8 mouse cellular contexts compared by ENCODE assay signal in the genomic region with DNA sequence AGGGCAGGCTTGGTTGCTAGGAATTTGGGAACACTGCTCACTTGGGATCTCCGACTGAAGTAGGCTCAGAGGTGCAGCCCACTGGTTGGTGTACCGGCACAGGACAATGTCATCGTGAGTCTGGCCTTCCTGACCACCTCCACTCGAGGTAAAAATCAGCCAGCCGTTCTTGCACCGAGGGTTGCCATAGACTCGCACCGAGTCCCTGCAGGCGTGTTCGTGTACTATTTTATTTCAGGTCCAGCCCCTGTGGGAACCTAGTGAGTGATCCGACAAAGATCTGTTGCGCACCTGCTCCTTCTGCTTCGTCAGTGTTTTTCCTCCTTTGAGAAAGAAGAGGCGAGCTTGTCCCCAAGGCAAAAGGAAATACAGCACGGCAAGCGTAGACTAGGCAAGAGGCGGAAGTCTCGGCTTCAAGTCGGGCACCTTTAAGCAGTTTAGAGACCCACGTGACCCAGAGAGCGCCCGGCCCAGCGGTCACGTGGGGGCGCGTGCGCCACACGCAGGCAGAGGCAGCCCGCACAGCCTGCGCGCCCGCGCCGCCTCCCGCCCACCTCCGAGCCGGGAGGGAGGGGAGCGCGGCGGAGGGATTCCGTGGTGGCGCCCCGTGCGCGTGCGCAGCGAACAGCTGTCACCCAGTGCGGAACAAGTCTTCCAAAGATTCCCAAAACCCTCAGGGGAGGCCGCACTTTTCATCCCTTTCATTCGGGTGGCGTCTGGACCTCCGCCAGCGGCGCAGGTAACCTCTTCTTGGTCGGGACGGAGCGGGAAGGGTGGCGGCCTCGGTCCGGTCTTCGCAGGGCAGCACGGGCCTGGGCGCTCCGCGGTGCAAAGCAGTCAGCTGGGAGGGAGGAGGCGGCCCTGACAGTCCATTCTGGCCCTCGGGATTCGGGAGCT. TPM values are rescaled to one million over a fixed set of nuclear protein-coding genes. Genes with fewer than 3 reads are reported as not detected.
A peak's percentile ranks its signal among the peaks of the same experiment; 100 is the strongest.
DNase-seq lines count a peak whose midpoint lies in the region; ATAC-seq lines count a peak whose summit lies in the region.

No protein-coding gene starts in this region.

- peak overlapping the region; percentile 67 for H3K27ac ChIP-seq in brown adipose tissue, adult 24 weeks (replicated peaks; ENCODE audit: low read depth, low read length)
- H3K27ac ChIP-seq in heart, embryonic 13.5 days (replicated peaks) = peak overlapping the region; percentile 90
- peak overlapping the region; percentile 72 for H3K27ac ChIP-seq in liver, embryonic 12.5 days
- peak overlapping the region; percentile 93 for H3K27ac ChIP-seq in stomach, embryonic 15.5 days

- H3K4me3 ChIP-seq in brown adipose tissue, adult 24 weeks (ENCODE audit: insufficient read depth, low read depth, low read length) = peak overlapping the region; percentile 92
- peak overlapping the region; percentile 94 for H3K4me3 ChIP-seq in heart, embryonic 13.5 days
- H3K4me3 ChIP-seq in liver, embryonic 12.5 days = peak overlapping the region; percentile 71
- peak overlapping the region; percentile 92 for H3K4me3 ChIP-seq in stomach, embryonic 15.5 days (replicated peaks)

- peak overlapping the region; percentile 85 for H3K4me2 ChIP-seq in heart, embryonic 13.5 days
- H3K4me2 ChIP-seq in liver, embryonic 12.5 days = peak overlapping the region; percentile 79
- H3K4me2 ChIP-seq in stomach, embryonic 15.5 days = peak overlapping the region; percentile 84

- H3K36me3 ChIP-seq in heart, embryonic 13.5 days = no peaks in the 10 kb centered on the region
- no peaks in the 10 kb centered on the region for H3K36me3 ChIP-seq in liver, embryonic 12.5 days
- H3K36me3 ChIP-seq in stomach, embryonic 15.5 days = no peaks in the 10 kb centered on the region

- H3K27me3 ChIP-seq in heart, embryonic 13.5 days (replicated peaks) = no peaks in the 10 kb centered on the region
- no peaks in the 10 kb centered on the region for H3K27me3 ChIP-seq in liver, embryonic 12.5 days (replicated peaks)
- H3K27me3 ChIP-seq in stomach, embryonic 15.5 days (replicated peaks) = no peaks in the 10 kb centered on the region

- peak; percentile 99 for DNase-seq in CD4-positive, CD25-positive, alpha-beta regulatory T cell, adult 2 months (ENCODE audit: low read depth, low spot score)
- DNase-seq in fat pad, adult 2 months (ENCODE audit: extremely low read depth, low read depth, low spot score) = peak; percentile 43
- peak; percentile 98 for DNase-seq in kidney, postnatal 10 days
- peak; percentile 92 to 95 for DNase-seq in natural killer cell, adult 2 months (ENCODE audit: low spot score in 2 of 2)

- H3K4me1 ChIP-seq in brown adipose tissue, adult 24 weeks (ENCODE audit: control insufficient read depth, insufficient read depth, insufficient read length, low read length) = peaks cover 2% of the 10 kb centered on the region; the same call in 1 of the 2 replicates
- H3K4me1 ChIP-seq in heart, embryonic 13.5 days = peaks cover 13% of the 10 kb centered on the region
- H3K4me1 ChIP-seq in liver, embryonic 12.5 days = peaks cover 17% of the 10 kb centered on the region
- H3K4me1 ChIP-seq in stomach, embryonic 15.5 days = no peaks in the 10 kb centered on the region

- under 1% methylated on average over 68 of the region's 68 CpGs for WGBS in heart, embryonic 13.5 days
- WGBS in liver, embryonic 12.5 days (ENCODE audit: insufficient replicate concordance) = under 1% methylated on average over 64 of the region's 68 CpGs
- WGBS in stomach, embryonic 15.5 days = under 1% methylated on average over 68 of the region's 68 CpGs

- no peaks in the 10 kb centered on the region for H3K9me3 ChIP-seq in heart, embryonic 13.5 days
- H3K9me3 ChIP-seq in liver, embryonic 12.5 days (replicated peaks) = no peaks in the 10 kb centered on the region
- H3K9me3 ChIP-seq in stomach, embryonic 15.5 days = no peaks in the 10 kb centered on the region

- H3K9ac ChIP-seq in heart, embryonic 13.5 days = peak overlapping the region; percentile 96
- peak overlapping the region; percentile 79 for H3K9ac ChIP-seq in liver, embryonic 12.5 days
- H3K9ac ChIP-seq in stomach, embryonic 15.5 days = peak overlapping the region; percentile 82

- ATAC-seq in heart, embryonic 13.5 days (ENCODE audit: extremely low read depth, insufficient number of reproducible peaks, low FRiP score, low TSS enrichment) = peak; percentile 96
- peak; percentile 98 for ATAC-seq in liver, embryonic 12.5 days
- peak; percentile 98 for ATAC-seq in stomach, embryonic 15.5 days (ENCODE audit: insufficient read depth, low FRiP score, low read depth)

RNA-seq across cellular contexts. Expression of a gene that starts 9.3 kb away (rescaled TPM):
- 7.1 and 7.9 TPM in 2 replicates for polyA plus RNA-seq in brown adipose tissue, adult 24 weeks (2012; ENCODE audit: insufficient read depth, insufficient read length, missing spikeins)
- 9.9 and 10.1 TPM in 2 replicates for polyA plus RNA-seq in heart, embryonic 13.5 days (2015; fragmentation: Nextera tagmentation; extraction: Ambion mirVana)
- 7.4 and 7.6 TPM in 2 replicates for polyA plus RNA-seq in liver, embryonic 12.5 days (2016; fragmentation: Nextera tagmentation; extraction: Ambion mirVana)
- 11.8 and 13.3 TPM in 2 replicates for polyA plus RNA-seq in stomach, embryonic 15.5 days (2015; fragmentation: Nextera tagmentation; extraction: Ambion mirVana)

Comparison
In these comparisons a context has a peak if more than half of its experiments do, and no peak if none do; other contexts are left out.
1. Peak in every context shown above with its lines: DNase-seq, ATAC-seq, H3K4me3 ChIP-seq and H3K27ac ChIP-seq.
2. DNase-seq: peak in every context shown above with its lines; median percentile 99 in CD4-positive, CD25-positive, alpha-beta regulatory T cell, adult 2 months; 98 in kidney, postnatal 10 days; 94 in natural killer cell, adult 2 months; 43 in fat pad, adult 2 months.